Mouse (Mus musculus) forebrain, embryonic 11.5 days (tissue): ENCODE data around the gene Ccnc. TPM values are rescaled to one million over a fixed set of nuclear protein-coding genes. Genes with fewer than 3 reads are reported as not detected.

Experiments
- ATAC-seq: fragments of 200-750 bp; cut with Nextera tagmentation; replicated peaks from 2 replicates; pipeline ENCODE4 v1.8.0; 2017; ENCODE audit warnings: moderate TSS enrichment; ENCODE audit not compliant: low FRiP score
- DNase-seq: peaks from one replicate; pipeline ENCODE4 v3.0.0-alpha.2; 2017; ENCODE audit warnings: low spot score
- H3K27ac ChIP-seq: fragments of 300-500 bp; sonication (generic); 2 replicates; pipeline ENCODE4 v1.5.1; 2014; ENCODE audit warnings: low read depth, low read length
- H3K27me3 ChIP-seq: fragments of 300-500 bp; sonication (generic); 2 replicates; pipeline ENCODE4 v1.6.1; 2014; ENCODE audit warnings: mild to moderate bottlenecking, low read length, mixed read lengths; ENCODE audit not compliant: control insufficient read depth, insufficient read depth
- H3K36me3 ChIP-seq: fragments of 300-500 bp; sonication (generic); 2 replicates; pipeline ENCODE4 v1.6.1; 2014; ENCODE audit warnings: mild to moderate bottlenecking, low read length, moderate library complexity, mixed read lengths; ENCODE audit not compliant: control insufficient read depth, insufficient read depth
- H3K4me1 ChIP-seq: fragments of 300-500 bp; sonication (generic); replicated peaks from 2 replicates; pipeline ENCODE4 v1.6.1; 2014; ENCODE audit warnings: low read length, mixed read lengths; ENCODE audit not compliant: control insufficient read depth, insufficient read depth
- H3K4me2 ChIP-seq: fragments of 300-500 bp; sonication (generic); 2 replicates; pipeline ENCODE4 v1.6.1; 2014; ENCODE audit warnings: low read depth, mild to moderate bottlenecking, low read length, moderate library complexity, mixed read lengths; ENCODE audit not compliant: severe bottlenecking
- H3K4me3 ChIP-seq: fragments of 300-500 bp; sonication (generic); 2 replicates; pipeline ENCODE4 v1.5.1; 2014; ENCODE audit warnings: low read depth, low read length
- H3K9ac ChIP-seq: fragments of 300-500 bp; sonication (generic); 2 replicates; pipeline ENCODE4 v1.6.1; 2014; ENCODE audit warnings: low read length
- H3K9me3 ChIP-seq: fragments of 300-500 bp; sonication (generic); 2 replicates; pipeline ENCODE4 v1.6.1; 2016; ENCODE audit warnings: low read length, mixed read lengths; ENCODE audit not compliant: control insufficient read depth
- WGBS: fragments of 180-500 bp; shearing (Covaris S2); extraction: QIAGEN DNeasy Blood & Tissue Kit; methylation state at CpG from one replicate; pipeline ENCODE4 v1.1.7; 2014; 5-methylcytosine and 5-hydroxymethylcytosine counted together
- polyA plus RNA-seq: library from polyadenylated mRNA; unstranded; fragments of >200 nt; fragmentation: Nextera tagmentation; extraction: Ambion mirVana; gene quantifications from 2 replicates; pipeline ENCODE4 v1.2.1, GENCODE M21; 2014

Ccnc gene
- polyA plus RNA-seq, 1 experiment from 2014 or later = 70.2 TPM

DNA sequence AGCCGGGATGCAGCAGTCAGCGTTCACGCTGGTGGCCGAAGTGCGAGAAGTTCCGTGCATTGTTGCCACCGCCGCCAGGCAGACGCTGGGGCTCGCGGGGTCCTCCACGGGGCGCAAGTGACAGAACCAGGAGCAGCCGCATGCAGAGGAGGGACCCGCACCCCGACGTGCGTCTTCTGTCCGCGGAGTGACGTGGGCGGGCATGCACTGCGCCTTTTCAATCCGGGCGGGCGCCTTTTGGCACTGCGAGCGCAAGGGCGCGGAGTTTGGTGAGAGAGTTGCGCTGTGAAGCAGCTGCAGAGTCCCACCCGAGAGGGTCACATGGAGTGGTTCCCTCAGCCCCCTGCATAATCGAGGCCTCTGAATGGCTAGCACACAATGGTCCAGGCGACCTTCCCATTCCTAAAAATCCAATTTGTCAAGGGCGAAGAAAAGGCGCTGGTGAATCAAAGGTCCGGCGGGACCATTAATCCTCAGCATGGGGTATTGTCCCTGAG, 41.9 kb upstream of the Ccnc start, which contains the start of gene Prdm13:
Prdm13 (minus strand) TSS at position 369 of the 497 bp plus-strand sequence.
- ATAC-seq = no peak
- peaks cover 21% of the 10 kb centered on the region for H3K4me1 ChIP-seq
- WGBS = under 1% methylated on average over 38 of the region's 38 CpGs
- H3K9ac ChIP-seq = no peak within 1 kb of the TSS
- no peak within 1 kb of the TSS for H3K27ac ChIP-seq
- H3K4me3 ChIP-seq = peak within 1 kb of the TSS; percentile 10; the same call in 1 of the 2 replicates
- H3K9me3 ChIP-seq = no peaks in the 10 kb centered on the region
- H3K4me2 ChIP-seq = peak within 1 kb of the TSS; percentile 29; the same call in 1 of the 2 replicates
- peaks cover 91% of the 10 kb centered on the region for H3K27me3 ChIP-seq
- peak; percentile 65 for DNase-seq
- H3K36me3 ChIP-seq = no peaks in the 10 kb centered on the region

DNA sequence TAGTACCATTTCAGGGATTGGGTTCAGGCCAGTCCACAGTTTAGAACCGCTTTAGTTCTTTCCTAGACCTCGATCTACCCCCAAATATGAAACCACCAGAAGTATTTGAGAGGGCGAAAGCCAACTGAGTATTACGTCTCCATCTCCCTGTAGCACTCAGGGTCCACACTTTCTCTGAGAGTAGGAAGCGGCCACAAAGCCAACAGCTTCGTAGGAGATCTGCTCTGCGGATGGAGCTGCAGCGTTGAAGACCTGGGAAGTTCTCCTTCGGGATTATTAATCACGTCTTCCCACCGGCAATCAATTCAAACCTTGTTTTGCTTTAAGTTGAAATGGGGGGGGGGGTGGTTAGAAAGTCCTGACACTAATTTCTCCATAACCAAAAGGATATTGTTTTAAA, 41.1 kb upstream of the Ccnc start:
- H3K4me1 ChIP-seq = peaks cover 21% of the 10 kb centered on the region
- no peak overlapping the region for H3K27ac ChIP-seq
- H3K27me3 ChIP-seq = peaks cover 90% of the 10 kb centered on the region
- no peak overlapping the region for H3K4me2 ChIP-seq
- H3K36me3 ChIP-seq = no peaks in the 10 kb centered on the region
- WGBS = under 1% methylated on average over 11 of the region's 11 CpGs
- no peak for ATAC-seq
- no peak overlapping the region for H3K4me3 ChIP-seq
- H3K9ac ChIP-seq = no peak overlapping the region
- H3K9me3 ChIP-seq = no peaks in the 10 kb centered on the region
- DNase-seq = no peak

DNA sequence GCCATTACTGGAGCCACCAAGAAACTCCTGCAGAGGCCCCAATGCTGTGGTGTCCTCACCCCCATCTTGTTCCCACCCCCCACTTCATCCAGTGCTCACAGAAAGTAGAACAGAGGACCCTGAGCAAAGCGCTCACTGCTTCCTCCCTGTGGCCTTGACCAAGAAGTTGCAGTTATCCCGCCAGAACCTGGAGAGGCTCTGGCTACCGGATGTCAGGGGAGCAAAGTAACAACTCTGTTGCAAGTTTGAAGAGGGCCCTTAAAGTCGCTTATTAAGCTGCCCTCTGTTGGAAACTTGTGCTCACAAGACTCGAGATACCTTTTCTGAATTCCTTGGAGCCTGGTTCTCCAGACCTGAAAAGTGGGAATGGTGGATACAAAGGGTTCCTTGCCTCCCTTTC, 40.6 kb upstream of the Ccnc start:
- H3K4me2 ChIP-seq = no peak overlapping the region
- no peak overlapping the region for H3K9ac ChIP-seq
- peaks cover 88% of the 10 kb centered on the region for H3K27me3 ChIP-seq
- no peak overlapping the region for H3K27ac ChIP-seq
- no peak overlapping the region for H3K4me3 ChIP-seq
- H3K4me1 ChIP-seq = peaks cover 21% of the 10 kb centered on the region
- WGBS = 2% methylated on average over 5 of the region's 5 CpGs
- ATAC-seq = no peak
- peak; percentile 56 for DNase-seq
- H3K36me3 ChIP-seq = no peaks in the 10 kb centered on the region
- H3K9me3 ChIP-seq = no peaks in the 10 kb centered on the region

DNA sequence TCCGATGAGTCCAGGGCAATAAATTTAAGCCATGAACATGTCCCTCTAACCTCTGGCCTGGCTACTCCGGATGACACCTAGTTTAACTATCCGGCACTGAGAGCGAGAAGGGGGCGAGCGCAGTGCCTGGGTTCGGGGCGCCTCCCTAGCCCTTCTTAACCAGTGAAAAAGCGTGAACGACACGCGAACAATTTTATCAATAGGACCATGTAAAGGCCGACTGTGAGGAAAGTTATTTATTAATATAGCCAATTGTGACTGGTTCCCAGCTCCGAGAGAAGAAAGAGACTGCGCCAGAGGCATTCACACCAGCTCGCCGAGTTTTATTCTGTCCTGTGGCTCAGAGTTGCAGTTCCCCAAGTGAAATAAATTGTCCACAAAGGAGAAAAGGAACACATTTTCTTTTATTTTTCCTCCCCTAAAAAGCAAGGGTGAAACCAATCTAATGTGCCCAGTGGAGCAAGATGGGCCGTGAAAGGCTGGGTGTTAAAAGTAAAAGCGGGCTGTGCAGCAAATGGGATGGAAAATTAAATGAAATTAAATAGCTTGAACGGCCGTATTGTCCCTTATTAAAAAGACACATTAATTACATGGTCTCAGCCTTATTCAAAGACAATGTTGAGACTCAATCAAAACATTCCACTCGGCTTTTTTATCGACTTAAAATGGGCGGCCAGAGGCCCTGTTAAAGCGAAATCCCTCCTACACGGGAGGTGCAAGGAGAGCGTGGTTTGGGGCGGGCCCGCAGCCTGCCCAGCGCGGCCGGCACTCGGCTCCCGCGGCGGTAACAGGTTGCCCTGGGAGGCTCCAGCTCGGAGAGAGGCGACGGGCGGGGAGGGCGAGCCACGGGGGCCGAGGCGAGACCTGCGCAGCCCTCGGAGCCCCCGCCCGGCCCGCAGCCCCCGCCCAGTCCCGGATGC, 39.5 kb upstream of the Ccnc start:
- peak overlapping the region; percentile 43 for H3K4me3 ChIP-seq
- H3K4me1 ChIP-seq = peaks cover 21% of the 10 kb centered on the region
- peak overlapping the region; percentile 97 for H3K4me2 ChIP-seq
- no peaks in the 10 kb centered on the region for H3K9me3 ChIP-seq
- peaks cover 87% of the 10 kb centered on the region for H3K27me3 ChIP-seq
- 1% methylated on average over 51 of the region's 51 CpGs for WGBS
- peak; percentile 83 for ATAC-seq
- peak overlapping the region; percentile 53 for H3K9ac ChIP-seq
- peak; percentile 87 for DNase-seq
- H3K36me3 ChIP-seq = no peaks in the 10 kb centered on the region
- peak overlapping the region; percentile 70 for H3K27ac ChIP-seq

DNA sequence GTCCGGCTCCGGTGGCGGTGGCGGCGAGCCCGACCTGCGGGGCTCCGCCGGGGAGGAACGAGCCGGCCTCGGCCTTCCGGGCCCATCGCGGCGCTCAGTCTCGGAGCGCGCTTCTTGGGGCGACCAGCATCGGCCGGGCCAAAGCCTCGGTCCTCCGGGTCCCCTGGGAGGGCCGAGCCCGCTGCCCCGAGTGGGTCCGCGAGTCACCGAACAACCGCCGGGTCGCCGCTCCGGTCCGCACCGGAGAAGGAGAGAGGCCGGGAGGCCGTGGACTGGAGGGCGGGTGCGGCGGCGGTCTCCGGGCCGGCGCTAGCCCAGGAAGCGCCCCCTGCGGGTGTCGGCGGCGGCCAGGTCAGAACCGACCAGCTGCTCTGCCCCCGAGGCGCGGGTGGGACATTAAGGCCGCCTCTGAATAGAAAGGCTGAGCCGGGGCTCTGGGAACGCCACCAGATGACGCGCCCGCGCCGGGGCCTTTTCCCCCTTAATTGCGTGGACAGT, 38.7 kb upstream of the Ccnc start:
- Histone ChIP-seq H3K4me2 (peak overlapping the region; percentile 97), H3K9me3 (no peaks in the 10 kb centered on the region), H3K9ac (peak overlapping the region; percentile 53), H3K4me1 (peaks cover 21% of the 10 kb centered on the region), H3K4me3 (peak overlapping the region; percentile 43), H3K27me3 (peaks cover 84% of the 10 kb centered on the region), H3K36me3 (no peaks in the 10 kb centered on the region), H3K27ac (peak overlapping the region; percentile 70)
- DNase-seq (peak; percentile 88), ATAC-seq (peak; percentile 64)
- WGBS = 0% methylated on average over 63 of the region's 64 CpGs

DNA sequence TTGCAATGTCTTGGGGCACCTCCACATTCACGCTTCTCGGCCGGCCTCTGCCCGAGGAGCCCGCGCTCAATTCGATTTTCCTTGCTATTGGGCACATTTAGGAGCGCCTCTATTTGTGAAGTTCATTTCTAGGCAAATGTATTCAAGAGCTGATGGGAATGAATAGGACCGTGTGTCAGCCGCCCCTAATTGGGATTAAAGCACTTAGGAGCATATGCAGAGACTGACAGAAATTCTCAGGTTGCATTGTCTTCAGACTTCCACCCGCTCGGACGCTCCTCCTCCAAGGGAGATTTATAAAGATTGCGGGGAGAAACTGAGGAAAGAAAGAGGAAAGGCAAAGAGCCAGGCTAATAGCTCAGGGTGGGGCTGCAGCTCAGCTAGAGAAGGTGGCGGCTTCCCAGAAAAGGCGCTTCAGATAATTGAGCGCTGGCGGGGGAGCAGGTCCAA, 38.0 kb upstream of the Ccnc start:
- H3K9ac ChIP-seq = no peak overlapping the region
- ATAC-seq = peak; percentile 54
- H3K9me3 ChIP-seq = no peaks in the 10 kb centered on the region
- no peak overlapping the region for H3K4me3 ChIP-seq
- H3K27me3 ChIP-seq = peaks cover 78% of the 10 kb centered on the region
- no peaks in the 10 kb centered on the region for H3K36me3 ChIP-seq
- H3K27ac ChIP-seq = no peak overlapping the region
- peak overlapping the region; percentile 97; the same call in 1 of the 2 replicates for H3K4me2 ChIP-seq
- under 1% methylated on average over 18 of the region's 18 CpGs for WGBS
- DNase-seq = peak; percentile 80
- H3K4me1 ChIP-seq = peaks cover 17% of the 10 kb centered on the region

DNA sequence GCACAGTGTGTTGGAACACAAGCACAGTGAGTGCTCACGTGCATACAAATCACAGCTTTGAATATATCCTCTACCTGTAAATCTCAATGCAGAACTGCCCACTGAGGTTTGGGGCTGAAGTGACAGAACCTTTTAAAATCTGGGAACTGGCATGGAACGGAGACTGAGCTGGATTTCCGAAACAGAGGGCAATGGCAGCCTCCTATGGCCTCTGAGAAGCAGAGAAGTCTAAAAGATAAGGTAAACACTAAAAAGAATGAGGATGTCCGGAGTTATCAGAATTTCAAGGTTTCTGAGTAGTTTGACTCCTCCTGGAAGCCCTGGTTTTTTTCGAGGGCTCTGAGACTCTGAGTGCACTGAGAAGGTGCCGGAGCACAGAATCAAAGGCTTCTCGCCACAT, 37.3 kb upstream of the Ccnc start:
- Histone ChIP-seq H3K9me3 (no peaks in the 10 kb centered on the region), H3K9ac (no peak overlapping the region), H3K27me3 (peaks cover 75% of the 10 kb centered on the region), H3K4me2 (peak overlapping the region; percentile 97; the same call in 1 of the 2 replicates), H3K4me1 (peaks cover 15% of the 10 kb centered on the region), H3K27ac (no peak overlapping the region), H3K36me3 (no peaks in the 10 kb centered on the region), H3K4me3 (no peak overlapping the region)
- ATAC-seq (no peak), DNase-seq (no peak)
- 4% methylated on average over 7 of the region's 7 CpGs for WGBS

DNA sequence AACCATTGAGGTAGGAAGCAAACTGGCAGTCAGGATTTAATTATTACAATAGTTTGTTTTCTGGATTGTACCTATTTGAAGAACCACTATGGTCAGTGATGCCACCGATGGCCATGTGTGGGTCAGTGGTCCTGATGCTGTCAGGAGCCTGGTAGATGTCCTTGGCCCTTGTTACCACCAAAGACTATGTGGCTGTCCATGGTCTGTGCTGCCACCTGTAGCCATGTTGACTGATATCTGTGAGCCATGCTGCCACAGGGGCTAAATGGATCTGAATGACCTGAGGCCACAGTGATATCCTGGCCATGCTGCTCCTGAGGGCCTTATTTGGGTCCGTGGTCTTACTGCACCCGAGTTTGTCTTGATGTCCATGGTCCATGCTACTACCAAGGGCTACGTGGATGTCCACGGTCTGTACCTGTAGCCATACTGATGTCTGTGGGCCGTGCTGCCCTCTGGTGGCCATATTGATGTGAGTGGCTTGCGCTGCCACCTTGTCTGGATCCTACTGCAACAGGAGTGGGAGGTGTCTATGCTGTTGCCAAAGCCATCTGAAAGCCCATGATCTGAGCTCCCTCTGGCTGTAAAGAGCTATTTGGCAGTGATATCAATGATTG, 31.8 kb upstream of the Ccnc start:
- no peak overlapping the region for H3K27ac ChIP-seq
- H3K9ac ChIP-seq = no peak overlapping the region
- ATAC-seq = peak; percentile 84
- no peaks in the 10 kb centered on the region; the same call in 1 of the 2 replicates for H3K4me1 ChIP-seq
- WGBS = 29% methylated on average over 7 of the region's 7 CpGs
- H3K4me2 ChIP-seq = no peak overlapping the region
- peaks cover 30% of the 10 kb centered on the region for H3K27me3 ChIP-seq
- no peaks in the 10 kb centered on the region for H3K9me3 ChIP-seq
- peak; percentile 81 for DNase-seq
- no peaks in the 10 kb centered on the region for H3K36me3 ChIP-seq
- no peak overlapping the region for H3K4me3 ChIP-seq
